Mouse (Mus musculus) heart, postnatal 10 days (tissue): ENCODE data around the gene Eif4a1. TPM values are rescaled to one million over a fixed set of nuclear protein-coding genes. Genes with fewer than 3 reads are reported as not detected.

ENCODE experiments used
- DNase-seq, 2 experiments: peaks; one replicate each; pipeline ENCODE4 v3.0.0; 2021
- intact Hi-C: fragments of 180-260 bp; cut with DNase I; formaldehyde crosslinking; loops from one replicate; pipeline ENCODE4 v1.15.1; 2025
- total RNA-seq, 2 experiments: library from RNA; stranded (reverse); gene quantifications; 2 replicates each; pipeline ENCODE4 v1.2.3; 2021

Gene Eif4a1
- total RNA-seq, 2 experiments from 2014 or later = 389 to 397 TPM

DNA sequence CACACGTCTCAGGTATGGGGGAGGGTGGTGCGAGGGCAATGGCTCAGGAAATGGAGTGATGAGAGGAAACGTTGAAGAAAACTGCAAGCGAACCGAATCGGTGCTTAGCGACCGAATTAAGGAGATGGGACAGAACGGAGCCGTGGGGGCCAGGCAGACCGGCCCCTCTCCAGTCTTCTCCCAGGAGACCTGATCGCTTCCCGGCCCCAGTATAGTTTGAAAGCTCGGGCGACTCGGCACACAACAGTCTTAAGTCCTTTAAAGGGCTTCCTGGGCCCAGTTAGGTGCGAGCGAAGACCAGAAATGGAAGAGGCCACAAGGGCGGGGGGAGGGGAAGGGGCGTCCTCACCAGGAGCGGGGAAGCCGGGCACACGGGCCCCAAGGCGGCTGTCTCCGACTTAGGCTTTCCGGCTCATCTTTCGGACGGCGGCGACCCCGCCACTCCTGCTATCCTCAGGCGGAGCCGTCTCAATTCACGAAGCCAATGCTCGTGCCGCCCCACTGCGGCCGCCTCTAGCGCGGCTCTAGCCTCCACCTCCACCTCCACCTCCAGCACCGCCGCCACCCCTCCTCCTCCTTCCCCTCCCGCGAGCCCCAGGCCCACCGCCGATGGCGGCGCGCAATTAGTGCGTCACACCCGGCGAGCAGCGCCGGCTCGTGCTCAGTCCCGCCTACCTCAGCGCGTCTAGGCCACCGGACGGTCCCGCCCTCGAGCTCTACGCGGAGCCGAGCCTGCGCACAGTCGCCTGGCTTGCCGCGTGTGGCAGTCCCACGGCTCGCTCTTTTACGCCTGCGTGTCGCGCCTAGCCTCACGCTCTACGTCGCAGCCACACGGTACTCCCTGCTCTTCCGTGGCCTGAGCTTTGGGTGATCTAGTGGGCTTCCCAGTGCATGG lies 9.3 kb upstream of the Eif4a1 start, which contains the start of gene Senp3:
Gene Senp3 (minus strand): TSS at position 771 of the 895 bp plus-strand sequence.
- DNase-seq = peak; percentile 97
- intact Hi-C loops = loop anchor here (1.0 kb wide), 2 partner anchors 34 to 196 kb away; no protein-coding TSS in a partner anchor

DNA sequence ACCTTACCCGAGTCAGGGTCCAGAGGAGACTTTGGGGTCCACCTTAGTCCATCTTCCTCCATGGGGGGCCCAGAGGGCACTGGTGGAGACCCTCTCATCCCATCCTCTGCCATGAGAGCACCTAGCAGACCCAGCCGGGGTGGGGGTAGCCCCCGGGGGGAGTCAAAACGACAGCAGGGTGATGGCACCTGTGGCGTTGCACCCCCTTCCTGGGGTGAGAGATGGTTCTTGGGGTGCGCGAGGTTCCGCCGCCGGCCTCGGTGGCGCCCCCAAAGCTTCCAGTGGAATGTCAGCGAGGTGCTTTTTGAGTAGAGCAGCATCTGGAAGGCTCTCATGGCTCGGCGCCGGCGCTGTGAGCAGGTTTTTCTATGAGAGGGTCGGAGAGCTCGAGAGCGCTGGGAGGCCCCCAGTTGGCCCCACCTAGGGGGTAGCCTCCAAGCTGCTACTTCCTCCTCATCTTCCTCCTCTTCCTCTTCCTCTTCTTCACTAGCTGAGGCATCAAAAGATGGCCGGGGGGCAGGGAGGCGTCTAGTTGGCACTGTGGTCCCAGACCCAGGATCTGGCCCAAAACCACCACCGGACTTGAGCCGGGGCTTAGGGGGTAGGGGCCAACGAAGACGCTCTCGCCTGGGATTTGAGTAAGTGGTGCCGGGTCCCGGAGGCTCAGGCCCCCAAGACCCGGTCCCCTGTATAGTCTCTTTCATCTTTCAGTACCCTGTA lies 8.1 kb upstream of the Eif4a1 start:
- intact Hi-C loops = no loop called here
- DNase-seq = no peak

DNA sequence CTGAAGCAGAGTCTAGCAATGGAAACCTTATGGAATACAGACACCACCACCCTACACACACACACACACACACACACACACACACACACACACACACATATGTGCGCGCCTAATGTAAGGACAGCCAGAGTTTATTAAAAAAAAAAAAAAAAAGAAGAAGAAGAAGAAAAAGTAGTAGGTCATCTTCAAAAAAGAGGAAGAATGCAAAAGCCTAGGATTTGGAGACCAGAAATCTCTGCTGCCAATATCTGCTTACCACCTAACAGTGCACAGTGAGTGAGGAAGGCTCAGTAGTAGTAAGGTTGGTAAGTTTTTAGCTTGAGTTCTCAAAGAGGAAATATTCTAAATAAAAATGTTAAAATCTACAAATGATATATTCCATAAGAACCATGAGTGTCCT lies 6.9 kb upstream of the Eif4a1 start:
- intact Hi-C loops = no loop called here

DNA sequence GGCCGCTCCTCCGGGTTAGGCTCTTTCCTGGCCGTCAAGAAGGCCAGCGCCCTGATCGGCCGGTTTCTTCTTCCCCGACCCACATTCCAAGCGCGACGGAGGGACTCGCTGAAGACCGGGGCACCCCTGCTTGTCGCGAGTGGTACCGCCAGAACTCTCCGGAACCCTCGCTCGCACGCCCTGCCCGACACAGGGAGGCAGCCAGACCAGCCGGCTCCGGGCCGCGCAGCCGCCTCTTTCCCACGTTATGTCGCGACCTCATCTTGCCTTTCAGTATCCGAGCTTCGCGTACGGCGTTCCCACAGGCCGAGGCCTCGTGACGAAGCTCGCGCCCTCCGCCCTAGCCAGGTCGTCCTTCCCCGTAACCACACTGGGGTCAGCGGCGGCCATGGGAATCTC lies 498 bp downstream of the Eif4a1 start:
- intact Hi-C loops = loop anchor here (1.0 kb wide), 1 partner anchor 9 kb away; the partner anchor contains the start of gene Mpdu1
- DNase-seq = no peak

More for the DNA sequence above, 6.9 kb upstream of the Eif4a1 start:
- DNase-seq = no peak

DNA sequence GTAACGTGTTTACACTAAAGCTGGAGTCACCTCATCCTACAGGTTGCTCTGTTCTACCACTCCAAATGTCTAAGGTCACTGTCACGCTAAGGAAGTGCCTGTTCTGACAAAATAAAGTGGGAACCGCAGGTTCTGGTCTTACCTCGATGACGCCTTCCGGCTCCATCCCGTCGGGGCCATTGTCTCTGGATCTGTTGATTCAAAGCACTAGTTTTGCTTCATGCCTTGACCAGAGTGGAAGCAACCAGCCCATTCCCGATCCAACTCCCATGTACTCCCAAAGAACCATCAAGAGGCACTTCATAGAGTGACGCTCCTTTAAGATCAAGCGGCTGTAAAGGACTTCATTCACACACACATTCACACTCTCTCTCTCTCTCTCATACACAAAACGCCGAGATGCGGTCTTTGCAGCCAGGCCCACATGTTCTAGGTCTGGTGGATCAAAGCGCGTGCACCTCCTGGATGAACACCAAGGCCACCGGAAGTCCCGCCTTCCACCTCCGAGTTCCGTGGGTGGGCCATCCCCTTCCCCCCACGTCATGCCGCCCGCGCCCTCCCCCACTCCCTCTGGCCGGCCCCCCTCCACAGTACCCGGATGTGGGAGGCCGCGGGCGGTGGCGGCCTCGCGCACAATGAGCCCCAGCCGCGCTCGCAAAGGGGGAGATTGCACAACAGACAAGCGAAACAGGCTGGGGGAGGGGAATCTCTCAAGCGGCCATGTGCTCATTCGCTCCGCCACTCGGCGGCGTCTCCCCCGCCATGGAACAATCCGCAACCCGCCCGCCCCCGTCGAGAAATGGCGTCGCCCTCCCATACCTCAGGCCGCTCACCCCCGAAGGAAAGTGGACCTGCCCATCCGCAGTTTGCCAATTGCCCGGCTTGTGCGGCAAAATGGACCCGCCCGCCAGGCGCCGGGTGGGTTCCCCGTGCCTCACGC lies 1.2 kb downstream of the Eif4a1 start:
- DNase-seq = peak; percentile 95 to 98
- intact Hi-C loops = no loop called here

DNA sequence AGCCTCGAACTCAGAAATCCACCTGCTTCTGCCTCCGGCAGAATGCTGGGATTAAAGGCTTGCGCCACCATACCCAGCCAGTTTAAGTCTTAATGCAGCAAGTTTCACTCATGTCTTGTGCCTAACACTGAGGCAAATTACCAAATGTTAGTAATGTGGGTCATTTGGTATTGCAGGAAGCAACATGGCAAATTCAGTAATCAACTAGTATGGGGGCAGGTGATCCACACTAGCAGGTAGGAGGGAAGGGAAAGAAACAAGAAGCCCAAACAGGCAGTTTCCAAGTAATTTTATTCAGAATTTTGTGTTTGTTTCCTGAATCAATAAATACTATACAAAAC lies 5.6 kb downstream of the Eif4a1 start:
- no peak for DNase-seq
- intact Hi-C loops = no loop called here

DNA sequence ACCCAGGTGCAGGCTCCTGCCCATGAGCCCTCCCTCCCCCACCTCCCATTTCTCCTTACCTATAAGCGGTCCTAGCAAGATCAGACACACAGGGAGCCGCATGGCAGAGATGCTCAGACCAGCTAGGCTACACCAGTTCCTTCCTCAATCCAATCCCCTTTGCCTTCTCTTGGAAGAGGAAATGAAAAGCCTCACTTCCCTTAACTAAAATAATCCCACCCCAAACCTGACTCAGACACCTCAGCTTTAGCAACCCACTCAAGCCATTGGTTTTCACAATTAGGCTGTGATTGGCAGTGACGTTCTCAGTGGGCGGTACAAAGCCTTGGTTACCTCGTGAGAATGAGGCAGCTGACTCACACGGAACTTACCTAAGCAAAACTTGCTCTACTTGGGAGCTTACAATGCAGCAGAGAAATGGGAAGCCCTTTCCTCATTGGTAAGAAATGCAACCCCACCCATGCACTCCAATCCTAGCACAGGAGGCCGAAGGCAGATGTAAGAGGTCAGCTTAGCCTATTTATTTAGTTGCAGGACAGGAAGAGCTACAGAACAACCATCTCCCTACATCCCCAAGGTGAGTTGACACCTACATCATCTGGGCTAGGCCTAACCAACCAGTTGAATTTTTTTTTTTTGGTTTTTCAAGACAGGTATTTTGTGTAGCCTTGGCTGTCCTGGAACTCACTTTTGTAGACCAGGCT lies 6.1 kb downstream of the Eif4a1 start, which contains the start of gene Cd68:
Gene Cd68 (minus strand): TSS at position 193 of the 704 bp plus-strand sequence.
- intact Hi-C loops = no loop called here
- DNase-seq = peak; percentile 52 to 56

DNA sequence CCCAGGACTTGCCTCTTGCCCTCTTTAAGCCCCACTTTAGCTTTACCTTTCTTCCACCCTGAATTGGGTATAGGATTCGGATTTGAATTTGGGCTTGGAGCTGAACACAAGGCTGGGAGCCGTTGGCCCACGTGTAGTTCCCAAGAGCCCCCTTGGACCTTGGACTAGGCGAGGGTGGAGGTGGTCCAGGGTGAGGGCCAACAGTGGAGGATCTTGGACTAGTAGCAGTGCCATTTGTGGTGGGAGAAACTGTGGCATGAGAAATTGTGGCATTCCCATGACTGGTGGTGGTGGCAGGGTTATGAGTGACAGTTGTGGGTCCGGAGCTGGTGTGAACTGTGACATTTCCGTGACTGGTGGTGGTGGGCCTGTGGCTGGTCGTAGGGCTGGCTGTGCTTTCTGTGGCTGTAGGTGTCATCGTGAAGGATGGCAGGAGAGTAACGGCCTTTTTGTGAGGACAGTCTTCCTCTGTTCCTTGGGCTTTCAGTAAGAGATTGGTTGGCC lies 6.7 kb downstream of the Eif4a1 start:
- intact Hi-C loops = no loop called here

DNA sequence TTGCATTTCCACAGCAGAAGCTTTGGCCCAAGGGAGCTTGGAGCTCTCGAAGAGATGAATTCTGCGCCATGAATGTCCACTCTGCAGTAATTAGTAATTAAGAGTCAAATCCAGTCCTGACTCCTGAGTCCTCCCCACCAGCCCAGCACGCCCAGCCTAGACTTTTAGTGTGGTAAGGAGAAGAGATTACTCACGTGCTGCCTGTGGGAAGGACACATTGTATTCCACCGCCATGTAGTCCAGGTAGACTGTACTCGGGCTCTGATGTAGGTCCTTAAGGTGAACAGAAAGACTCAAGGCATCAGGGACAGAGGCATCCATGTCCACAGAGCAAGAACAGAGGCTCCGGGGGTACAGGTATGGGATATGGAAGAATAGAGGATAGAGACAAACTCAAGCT lies 7.4 kb downstream of the Eif4a1 start:
- no peak for DNase-seq
- intact Hi-C loops = no loop called here

More for the DNA sequence above, 6.7 kb downstream of the Eif4a1 start:
- no peak for DNase-seq

DNA sequence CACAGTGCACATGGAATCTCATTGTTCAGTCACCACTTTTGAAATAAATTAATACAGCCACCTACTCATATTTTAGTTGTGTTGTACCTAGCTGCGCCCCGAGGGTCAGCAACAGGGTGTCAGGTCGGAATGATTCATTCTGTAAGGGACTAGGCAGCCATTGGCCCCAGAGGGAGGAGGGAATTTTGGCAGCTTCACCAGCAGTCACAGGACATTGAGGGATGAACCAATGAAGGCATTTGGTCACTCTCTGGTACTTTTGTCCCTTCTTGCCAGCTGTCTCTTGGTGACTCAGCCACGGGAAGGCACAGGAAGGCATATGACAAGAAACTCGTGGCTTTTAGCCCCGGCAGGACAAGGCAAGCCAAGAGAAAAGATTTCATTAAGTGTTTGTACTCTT lies 8.4 kb downstream of the Eif4a1 start:
- peak in 1 of 2 experiments; percentile 41 for DNase-seq

DNA sequence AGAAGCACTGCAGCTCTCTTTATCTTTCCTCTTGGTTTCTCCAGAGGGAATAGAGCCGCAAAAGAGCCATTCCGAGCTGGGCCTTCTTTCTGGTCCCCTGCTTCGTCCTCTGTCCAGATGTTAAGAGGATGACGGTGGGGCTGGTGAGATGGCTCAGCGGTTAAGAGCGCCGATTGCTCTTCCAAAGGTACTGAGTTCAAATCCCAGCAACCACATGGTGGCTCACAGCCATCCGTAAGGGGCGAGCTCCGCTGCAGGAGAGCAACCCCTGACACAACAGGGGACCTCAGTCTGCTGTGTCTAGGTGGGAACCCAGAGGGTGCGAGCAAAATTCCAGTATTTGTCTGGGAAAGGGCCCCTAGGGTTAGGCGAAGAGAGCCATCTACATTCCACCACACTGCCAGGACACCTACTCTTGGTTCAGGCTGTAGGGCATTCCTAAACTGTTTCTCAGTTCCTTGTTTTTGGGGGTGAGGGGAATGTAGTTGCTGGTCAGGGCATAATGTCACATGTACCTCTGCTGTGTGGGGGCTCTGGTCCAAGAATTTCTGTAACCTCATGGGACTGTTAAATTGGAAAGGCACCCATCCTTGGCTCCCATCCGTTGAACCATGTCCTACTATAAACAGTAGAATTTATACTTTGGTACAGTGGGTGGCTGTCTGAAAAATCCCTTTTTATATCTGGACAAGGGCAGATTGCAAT lies 9.1 kb downstream of the Eif4a1 start:
- DNase-seq = no peak
- intact Hi-C loops = loop anchor here (1.0 kb wide), 1 partner anchor 9 kb away; the partner anchor contains the start of gene Eif4a1

More for the DNA sequence above, 8.4 kb downstream of the Eif4a1 start:
- intact Hi-C loops = no loop called here

DNA sequence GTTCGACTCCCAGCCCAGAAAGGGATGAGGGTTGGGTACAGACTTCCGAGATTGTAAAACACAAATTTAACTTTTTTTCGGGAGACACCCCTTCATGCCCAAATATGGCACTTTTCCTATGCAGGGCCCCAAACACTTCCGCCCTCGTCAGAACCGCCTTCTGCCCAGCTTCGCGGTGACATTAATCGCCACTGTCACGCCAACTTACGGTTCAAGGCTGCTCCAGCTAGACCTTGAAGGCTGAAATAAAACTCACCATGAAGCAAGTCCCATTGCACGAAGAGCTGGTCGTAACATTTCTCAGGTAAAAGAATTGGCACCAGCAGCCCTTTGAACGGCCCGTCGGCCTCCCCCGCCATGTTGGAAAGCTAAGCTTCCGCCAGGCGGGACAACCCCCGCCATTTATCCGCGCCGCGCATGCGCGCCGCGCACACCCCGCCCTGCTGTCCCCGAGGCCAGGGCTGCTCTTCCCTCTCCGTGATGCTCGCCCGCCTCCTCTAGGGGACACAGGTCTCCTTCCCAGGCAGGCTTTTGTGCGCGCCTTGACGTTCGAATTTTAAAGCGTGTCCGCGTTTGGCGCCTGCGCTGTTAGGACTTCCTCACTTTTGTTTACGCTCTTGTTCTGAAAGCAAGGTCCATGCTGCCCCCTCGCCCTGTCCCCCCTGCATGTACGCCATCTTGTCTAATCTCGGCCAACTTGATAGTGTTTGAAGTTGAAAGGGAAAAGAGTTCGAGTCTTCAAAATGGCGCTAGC lies 9.8 kb downstream of the Eif4a1 start, which contains the start of gene Mpdu1:
Gene Mpdu1 (minus strand): TSS at position 430 of the 754 bp plus-strand sequence.
- peak; percentile 96 for DNase-seq
- intact Hi-C loops = loop anchor here (1.0 kb wide), 1 partner anchor 10 kb away; the partner anchor contains the start of gene Eif4a1

DNA sequence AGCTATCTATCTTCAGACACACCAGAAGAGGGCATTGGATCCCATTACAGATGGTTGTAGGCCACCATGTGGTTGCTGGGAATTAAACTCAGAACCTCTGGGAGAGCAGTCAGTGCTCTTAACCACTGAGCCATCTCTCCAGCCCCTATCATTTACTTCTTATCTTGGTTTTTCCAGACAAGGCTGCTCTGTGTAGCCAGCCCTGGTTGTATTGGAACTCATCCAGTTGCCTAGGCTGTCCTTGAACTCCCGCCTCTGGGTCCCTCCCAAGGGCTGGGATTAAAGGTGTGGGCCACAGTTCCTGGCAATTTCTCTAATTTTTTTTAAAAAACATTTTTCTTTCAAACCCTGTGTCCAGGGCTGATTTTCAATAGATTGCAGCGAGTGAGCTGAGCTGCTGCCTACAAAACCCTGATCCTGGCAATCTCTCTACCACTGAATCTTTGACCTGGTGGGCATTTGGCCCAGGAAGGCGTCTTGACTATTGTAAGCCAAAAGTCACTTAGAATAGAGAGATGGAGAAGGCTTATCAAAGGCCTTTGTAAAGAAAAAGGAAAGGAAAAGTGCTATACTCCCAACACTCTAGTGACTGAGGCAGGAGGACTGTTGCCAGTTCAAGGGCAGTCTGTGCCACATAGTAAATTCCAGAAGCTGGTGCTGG lies 10.9 kb downstream of the Eif4a1 start:
- DNase-seq = peak in 1 of 2 experiments; percentile 42
- intact Hi-C loops = no loop called here

DNA sequence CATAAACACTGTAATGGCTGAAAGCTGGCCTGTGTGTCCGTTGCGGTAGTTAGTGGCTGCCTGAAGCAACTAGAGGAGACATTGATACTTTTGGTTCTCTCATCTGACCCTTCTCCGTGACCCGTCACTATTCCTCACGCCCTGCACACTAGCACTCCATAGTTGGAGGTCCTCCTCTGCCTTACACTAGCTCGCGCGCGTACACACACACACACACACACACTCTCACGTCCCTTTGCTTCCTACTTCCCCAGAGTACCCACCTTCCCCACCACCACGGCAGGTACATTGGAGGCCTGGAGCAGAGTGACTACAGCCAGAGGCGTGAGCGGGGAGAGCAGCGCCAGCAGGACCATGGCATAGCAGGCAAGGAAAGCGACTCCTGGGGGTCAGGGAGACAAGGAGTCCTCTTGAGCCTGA lies 14.8 kb downstream of the Eif4a1 start:
- intact Hi-C loops = no loop called here

DNA sequence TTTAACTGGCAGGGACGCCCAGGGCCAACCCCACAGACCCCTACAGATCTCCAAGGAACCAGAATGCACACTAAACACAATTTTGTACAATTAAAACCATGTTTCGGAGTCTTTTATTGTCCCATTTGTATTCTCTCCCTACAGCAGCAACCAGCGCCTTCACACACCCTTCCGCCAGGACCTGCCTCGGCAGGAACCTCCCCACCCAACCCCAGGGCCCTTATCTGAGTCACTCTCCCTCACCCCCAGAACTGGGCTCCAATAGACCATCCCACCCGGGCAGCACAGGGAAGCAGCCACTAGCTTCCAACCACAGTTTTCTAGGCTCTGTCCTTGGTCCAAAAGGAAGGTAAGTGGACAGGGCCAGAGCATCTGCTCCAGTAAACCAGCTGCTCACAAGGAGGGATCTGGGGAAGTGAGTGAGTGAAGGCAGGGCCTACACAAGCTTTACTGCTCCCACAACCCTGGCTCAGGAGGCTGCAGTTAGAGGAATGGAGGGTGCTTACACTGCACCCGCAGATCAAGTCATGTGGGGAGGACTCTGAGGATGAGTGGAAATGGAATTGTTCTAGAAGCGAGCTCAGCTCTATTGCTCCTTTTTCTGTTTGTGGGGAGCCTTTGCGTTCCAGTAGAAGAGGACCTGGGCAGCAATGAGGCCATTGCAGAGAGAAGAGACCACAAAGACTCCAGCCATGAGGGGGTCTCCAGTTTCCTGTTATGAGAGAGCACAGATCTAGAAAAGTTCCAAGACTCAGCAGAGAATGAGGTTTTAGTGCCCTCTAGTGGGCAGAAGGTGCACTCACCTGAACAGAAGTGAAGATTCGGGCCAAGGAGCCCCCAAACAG lies 15.4 kb downstream of the Eif4a1 start:
- intact Hi-C loops = no loop called here

More for the DNA sequence above, 14.8 kb downstream of the Eif4a1 start:
- DNase-seq = no peak

DNA sequence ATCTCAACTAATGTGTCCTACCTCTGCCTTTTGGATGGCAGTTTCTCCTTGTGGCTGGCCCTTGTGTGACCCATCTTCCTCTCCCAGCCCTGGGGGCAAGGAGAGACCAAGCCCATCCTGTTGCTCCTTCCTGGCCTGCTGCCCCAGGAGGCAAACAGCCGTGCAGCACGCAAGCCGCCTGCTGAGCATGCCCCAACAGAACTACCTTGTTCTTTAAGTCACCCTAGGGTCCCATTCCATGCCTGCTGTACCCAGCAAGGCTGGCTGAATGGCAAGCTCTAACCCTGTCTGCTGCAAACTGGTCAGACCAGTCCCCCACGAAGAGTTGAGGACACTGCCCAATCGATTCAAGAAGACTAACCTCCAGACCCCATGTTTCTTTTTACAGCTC lies 16.2 kb downstream of the Eif4a1 start:
- no peak for DNase-seq
- intact Hi-C loops = no loop called here

More for the DNA sequence above, 15.4 kb downstream of the Eif4a1 start:
- DNase-seq = peak; percentile 47 to 70
